Mouse (Mus musculus) embryonic facial prominence, embryonic 14.5 days (tissue): ENCODE measurements around the gene Retreg1. TPM values are rescaled to one million over a fixed set of nuclear protein-coding genes. Genes with fewer than 3 reads are reported as not detected.

ENCODE experiments used
- ATAC-seq: fragments of 200-750 bp; cut with Nextera tagmentation; 2 replicates; pipeline ENCODE4 v1.8.0; 2017; ENCODE audit warnings: low read depth, moderate number of reproducible peaks, moderate TSS enrichment
- DNase-seq: peaks from one replicate; pipeline ENCODE4 v3.0.0-alpha.2; 2015; ENCODE audit warnings: low spot score
- H3K27ac ChIP-seq: fragments of 300-500 bp; sonication (generic); replicated peaks from 2 replicates; pipeline ENCODE4 v1.5.1; 2014; ENCODE audit warnings: low read depth, mild to moderate bottlenecking, low read length, moderate library complexity
- H3K27me3 ChIP-seq: fragments of 300-500 bp; sonication (generic); replicated peaks from 2 replicates; pipeline ENCODE4 v1.6.1; 2014; ENCODE audit warnings: low read length; ENCODE audit not compliant: control insufficient read depth, insufficient read depth
- H3K36me3 ChIP-seq: fragments of 300-500 bp; sonication (generic); 2 replicates; pipeline ENCODE4 v1.6.1; 2014; ENCODE audit warnings: low read length, mixed read lengths; ENCODE audit not compliant: control insufficient read depth, insufficient read depth
- H3K4me1 ChIP-seq: fragments of 300-500 bp; sonication (generic); 2 replicates; pipeline ENCODE4 v1.6.1; 2014; ENCODE audit warnings: antibody characterized with exemption, low read length; ENCODE audit not compliant: control insufficient read depth, insufficient read depth
- H3K4me2 ChIP-seq: fragments of 300-500 bp; sonication (generic); 2 replicates; pipeline ENCODE4 v1.6.1; 2014; ENCODE audit warnings: low read depth, mild to moderate bottlenecking, low read length, moderate library complexity, mixed read lengths
- H3K4me3 ChIP-seq: fragments of 300-500 bp; sonication (generic); 2 replicates; pipeline ENCODE4 v1.5.1; 2014; ENCODE audit warnings: low read depth, mild to moderate bottlenecking, low read length
- H3K9ac ChIP-seq: fragments of 300-500 bp; sonication (generic); 2 replicates; pipeline ENCODE4 v1.6.1; 2014; ENCODE audit warnings: low read depth, mild to moderate bottlenecking, low read length, moderate library complexity, mixed read lengths
- H3K9me3 ChIP-seq: fragments of 300-500 bp; sonication (generic); 2 replicates; pipeline ENCODE4 v1.6.1; 2016; ENCODE audit warnings: low read length; ENCODE audit not compliant: control insufficient read depth
- WGBS: fragments of 180-500 bp; shearing (Covaris S2); extraction: QIAGEN DNeasy Blood & Tissue Kit; methylation state at CpG from one replicate; pipeline ENCODE4 v1.1.7; 2014; 5-methylcytosine and 5-hydroxymethylcytosine counted together
- microRNA-seq: library from miRNA; unstranded; fragments of <30 nt; microRNA quantifications from one replicate; pipeline ENCODE4, GENCODE M21; 2016; ENCODE audit warnings: borderline number of aligned reads
- polyA plus RNA-seq: library from polyadenylated mRNA; unstranded; fragments of >200 nt; fragmentation: Nextera tagmentation; extraction: Ambion mirVana; gene quantifications from 2 replicates; pipeline ENCODE4 v1.2.1, GENCODE M21; 2014

Retreg1 gene
- polyA plus RNA-seq, 1 experiment from 2014 or later = 16.5 TPM

DNA sequence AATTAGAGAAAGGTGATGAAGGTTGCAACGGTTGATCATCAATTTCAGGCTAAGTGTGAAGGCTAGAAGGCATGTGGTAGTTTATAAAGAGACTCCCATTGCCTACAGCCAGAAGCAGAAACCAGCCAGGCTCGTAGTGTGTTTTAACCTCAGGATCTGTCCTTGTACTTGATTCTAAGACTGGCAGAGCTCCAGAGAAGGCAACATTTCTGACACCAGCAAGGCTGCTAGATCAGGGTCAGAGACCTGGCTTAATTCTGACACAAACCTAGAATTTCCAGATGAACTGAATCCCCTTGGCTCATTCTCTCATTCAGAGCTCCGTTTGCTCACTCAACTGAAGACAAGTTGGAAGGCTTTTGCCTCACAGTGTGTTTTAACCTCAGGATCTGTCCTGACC lies 165.6 kb downstream of the Retreg1 start:
- no peaks in the 10 kb centered on the region for H3K27me3 ChIP-seq
- no peaks in the 10 kb centered on the region for H3K9me3 ChIP-seq
- no peak overlapping the region for H3K27ac ChIP-seq
- DNase-seq (no peak), ATAC-seq (no peak)
- H3K36me3 ChIP-seq = no peaks in the 10 kb centered on the region
- H3K9ac ChIP-seq = no peak overlapping the region
- 74% methylated on average over 3 of the region's 3 CpGs for WGBS
- no peak overlapping the region for H3K4me2 ChIP-seq
- H3K4me3 ChIP-seq = no peak overlapping the region
- no peaks in the 10 kb centered on the region for H3K4me1 ChIP-seq

DNA sequence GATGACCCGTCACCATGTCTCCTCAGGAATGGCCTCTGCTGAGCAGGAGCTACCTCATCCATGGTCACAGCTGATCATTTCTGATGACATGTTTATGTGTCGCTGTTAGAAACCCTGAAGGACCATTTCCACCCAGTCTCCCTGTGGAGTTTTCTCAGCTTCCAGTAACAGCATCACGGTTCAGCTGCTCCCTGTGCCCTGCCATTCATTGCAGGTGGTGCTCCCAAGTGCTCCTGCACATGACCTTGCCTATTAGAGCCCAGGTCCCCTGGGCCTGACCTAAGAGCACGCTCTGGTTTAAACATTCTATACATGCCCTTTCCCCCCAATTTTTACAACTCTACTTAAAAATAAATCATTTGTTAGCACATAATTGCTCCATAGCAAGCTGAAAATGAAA lies 169.9 kb downstream of the Retreg1 start:
- no peak overlapping the region for H3K4me3 ChIP-seq
- ATAC-seq (no peak), DNase-seq (no peak)
- WGBS = 51% methylated on average over 4 of the region's 4 CpGs
- no peak overlapping the region for H3K27ac ChIP-seq
- H3K4me1 ChIP-seq = 0 out of 2 replicates have a peak, but pooled peaks cover 2% of the 10 kb centered on the region
- H3K4me2 ChIP-seq = no peak overlapping the region
- H3K27me3 ChIP-seq = no peaks in the 10 kb centered on the region
- H3K9ac ChIP-seq = no peak overlapping the region
- no peaks in the 10 kb centered on the region for H3K9me3 ChIP-seq
- no peaks in the 10 kb centered on the region for H3K36me3 ChIP-seq

DNA sequence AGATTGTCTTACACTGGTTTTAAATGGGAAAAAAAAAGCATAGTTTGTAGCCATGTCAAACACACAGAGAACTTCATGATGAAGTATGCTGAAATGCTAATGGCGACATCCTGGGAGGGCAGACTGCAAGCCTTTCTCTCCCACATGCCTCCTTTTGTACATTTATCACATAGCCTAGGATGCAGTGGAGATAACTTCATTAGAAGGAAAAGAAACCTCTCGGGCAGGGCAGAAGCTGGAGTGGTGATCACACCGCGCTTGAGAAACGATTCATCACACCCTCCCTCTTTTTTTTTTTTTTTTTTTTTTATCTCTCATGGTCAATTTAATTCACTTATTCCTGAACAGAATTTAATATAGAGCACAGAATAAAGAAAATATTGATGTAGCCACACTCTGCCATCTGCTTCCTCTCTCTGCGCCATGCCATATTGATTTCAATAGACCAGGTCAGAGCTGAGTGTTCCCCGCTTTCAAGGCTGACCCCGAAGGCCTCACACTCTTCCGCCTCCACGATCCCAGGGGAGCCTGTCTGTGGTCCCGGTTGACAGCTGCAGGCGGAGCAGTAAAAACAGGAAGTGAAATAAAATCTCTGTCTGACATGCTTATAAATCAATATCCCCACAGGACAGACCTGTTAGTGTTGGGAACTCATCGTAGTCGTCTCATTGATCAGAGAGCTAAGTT lies 173.1 kb downstream of the Retreg1 start:
- Histone ChIP-seq H3K27ac (no peak overlapping the region), H3K9ac (no peak overlapping the region), H3K36me3 (no peaks in the 10 kb centered on the region), H3K4me1 (0 out of 2 replicates have a peak, but pooled peaks cover 2% of the 10 kb centered on the region), H3K27me3 (no peaks in the 10 kb centered on the region), H3K4me2 (no peak overlapping the region), H3K4me3 (no peak overlapping the region), H3K9me3 (no peaks in the 10 kb centered on the region)
- DNase-seq (peak; percentile 46), ATAC-seq (peak; percentile 22; the same call in 1 of the 2 replicates)
- 30% methylated on average over 14 of the region's 14 CpGs for WGBS

- no peaks in the 10 kb centered on the region for H3K36me3 ChIP-seq
- H3K4me2 ChIP-seq = no peak overlapping the region
- H3K27me3 ChIP-seq = no peaks in the 10 kb centered on the region
- ATAC-seq (peak; percentile 82; the same call in 1 of the 2 replicates), DNase-seq (peak; percentile 64)
- no peak overlapping the region for H3K4me3 ChIP-seq
- no peaks in the 10 kb centered on the region for H3K9me3 ChIP-seq
- no peak overlapping the region for H3K9ac ChIP-seq
- H3K27ac ChIP-seq = no peak overlapping the region
- WGBS = 81% methylated on average over 8 of the region's 8 CpGs
- no peaks in the 10 kb centered on the region for H3K4me1 ChIP-seq
Measured at GRCm38 (mm10) chr15:26021721-26022120, 178.7 kb downstream of the Retreg1 start.

GRCm38 (mm10) chr15:26022636-26023035 lies 179.7 kb downstream of the Retreg1 start:
- H3K4me3 ChIP-seq = no peak overlapping the region
- no peaks in the 10 kb centered on the region for H3K36me3 ChIP-seq
- no peak overlapping the region for H3K9ac ChIP-seq
- ATAC-seq (no peak), DNase-seq (peak; percentile 2)
- H3K27ac ChIP-seq = no peak overlapping the region
- no peaks in the 10 kb centered on the region for H3K9me3 ChIP-seq
- no peaks in the 10 kb centered on the region for H3K27me3 ChIP-seq
- 74% methylated on average over 5 of the region's 5 CpGs for WGBS
- H3K4me1 ChIP-seq = no peaks in the 10 kb centered on the region
- no peak overlapping the region for H3K4me2 ChIP-seq

Small RNAs within 50 kb of the gene (microRNA-seq; reads per million reads assigned to microRNA genes)
- not detected for gene Mir7212

Other genes with a start within 250 kb of the Retreg1 start
- 35.0 and 41.8 TPM in 2 replicates for gene Myo10, start 220.7 kb upstream of the Retreg1 start, polyA plus RNA-seq
- 29.9 and 30.5 TPM in 2 replicates for gene Zfp622, start 141.2 kb downstream of the Retreg1 start, polyA plus RNA-seq